Mouse (Mus musculus): ENCODE data around the gene Adamts17. TPM values are rescaled to one million over a fixed set of nuclear protein-coding genes. Genes with fewer than 3 reads are reported as not detected.

Adamts17 gene
- polyA plus RNA-seq, 1 experiment: 6.8 TPM

GRCm38 (mm10) chr7:67019937-67020336, 180.4 kb downstream of the Adamts17 start:
- TF ChIP-seq CTCF (IDR thresholded peaks at IDR 0.05; ENCODE audit: control insufficient read depth, insufficient read depth, insufficient replicate concordance, low read depth, low read length): no peak
- TF ChIP-seq POLR2A (IDR thresholded peaks at IDR 0.05; ENCODE audit: control insufficient read depth, low read depth, low read length): no peak
- H3K27me3 ChIP-seq (ENCODE audit: control insufficient read depth, insufficient read depth, low read length): no peaks in the 10 kb centered on the region
- no peak overlapping the region for H3K4me3 ChIP-seq (ENCODE audit: control insufficient read depth, low read depth, low read length)
- no peak overlapping the region for H3K27ac ChIP-seq (ENCODE audit: control insufficient read depth, insufficient read depth, low read depth, low read length)
- no peaks in the 10 kb centered on the region for H3K36me3 ChIP-seq (ENCODE audit: control insufficient read depth, insufficient read depth, low read length)
- no peaks in the 10 kb centered on the region for H3K4me1 ChIP-seq (ENCODE audit: control insufficient read depth, insufficient read depth, low read length)

- no peak overlapping the region for H3K27ac ChIP-seq (ENCODE audit: control insufficient read depth, insufficient read depth, low read depth, low read length)
- TF ChIP-seq POLR2A (IDR thresholded peaks at IDR 0.05; ENCODE audit: control insufficient read depth, low read depth, low read length) (no peak), CTCF (IDR thresholded peaks at IDR 0.05; ENCODE audit: control insufficient read depth, insufficient read depth, insufficient replicate concordance, low read depth, low read length) (no peak)
- H3K36me3 ChIP-seq (ENCODE audit: control insufficient read depth, insufficient read depth, low read length): no peaks in the 10 kb centered on the region
- no peak overlapping the region for H3K4me3 ChIP-seq (ENCODE audit: control insufficient read depth, low read depth, low read length)
- no peaks in the 10 kb centered on the region for H3K27me3 ChIP-seq (ENCODE audit: control insufficient read depth, insufficient read depth, low read length)
- H3K4me1 ChIP-seq (ENCODE audit: control insufficient read depth, insufficient read depth, low read length): no peaks in the 10 kb centered on the region
Measured at GRCm38 (mm10) chr7:67026114-67027070, 186.9 kb downstream of the Adamts17 start.

GRCm38 (mm10) chr7:67027216-67027615, 187.7 kb downstream of the Adamts17 start:
- no peaks in the 10 kb centered on the region for H3K36me3 ChIP-seq (ENCODE audit: control insufficient read depth, insufficient read depth, low read length)
- H3K4me1 ChIP-seq (ENCODE audit: control insufficient read depth, insufficient read depth, low read length): no peaks in the 10 kb centered on the region
- H3K4me3 ChIP-seq (ENCODE audit: control insufficient read depth, low read depth, low read length): no peak overlapping the region
- TF ChIP-seq CTCF (IDR thresholded peaks at IDR 0.05; ENCODE audit: control insufficient read depth, insufficient read depth, insufficient replicate concordance, low read depth, low read length) (no peak), POLR2A (IDR thresholded peaks at IDR 0.05; ENCODE audit: control insufficient read depth, low read depth, low read length) (no peak)
- no peak overlapping the region for H3K27ac ChIP-seq (ENCODE audit: control insufficient read depth, insufficient read depth, low read depth, low read length)
- no peaks in the 10 kb centered on the region for H3K27me3 ChIP-seq (ENCODE audit: control insufficient read depth, insufficient read depth, low read length)

GRCm38 (mm10) chr7:67027696-67028095, 188.2 kb downstream of the Adamts17 start:
- Histone ChIP-seq H3K4me3 (ENCODE audit: control insufficient read depth, low read depth, low read length) (no peak overlapping the region), H3K27me3 (ENCODE audit: control insufficient read depth, insufficient read depth, low read length) (no peaks in the 10 kb centered on the region), H3K36me3 (ENCODE audit: control insufficient read depth, insufficient read depth, low read length) (no peaks in the 10 kb centered on the region), H3K27ac (ENCODE audit: control insufficient read depth, insufficient read depth, low read depth, low read length) (no peak overlapping the region), H3K4me1 (ENCODE audit: control insufficient read depth, insufficient read depth, low read length) (no peaks in the 10 kb centered on the region)
- TF ChIP-seq POLR2A (IDR thresholded peaks at IDR 0.05; ENCODE audit: control insufficient read depth, low read depth, low read length): no peak
- no peak for TF ChIP-seq CTCF (IDR thresholded peaks at IDR 0.05; ENCODE audit: control insufficient read depth, insufficient read depth, insufficient replicate concordance, low read depth, low read length)

GRCm38 (mm10) chr7:67028902-67029301, 189.4 kb downstream of the Adamts17 start:
- Histone ChIP-seq H3K4me1 (ENCODE audit: control insufficient read depth, insufficient read depth, low read length) (no peaks in the 10 kb centered on the region), H3K27me3 (ENCODE audit: control insufficient read depth, insufficient read depth, low read length) (no peaks in the 10 kb centered on the region), H3K36me3 (ENCODE audit: control insufficient read depth, insufficient read depth, low read length) (no peaks in the 10 kb centered on the region), H3K4me3 (ENCODE audit: control insufficient read depth, low read depth, low read length) (no peak overlapping the region), H3K27ac (ENCODE audit: control insufficient read depth, insufficient read depth, low read depth, low read length) (no peak overlapping the region)
- TF ChIP-seq CTCF (IDR thresholded peaks at IDR 0.05; ENCODE audit: control insufficient read depth, insufficient read depth, insufficient replicate concordance, low read depth, low read length) (no peak), POLR2A (IDR thresholded peaks at IDR 0.05; ENCODE audit: control insufficient read depth, low read depth, low read length) (no peak)

- H3K27ac ChIP-seq (ENCODE audit: control insufficient read depth, insufficient read depth, low read depth, low read length): no peak overlapping the region
- TF ChIP-seq POLR2A (IDR thresholded peaks at IDR 0.05; ENCODE audit: control insufficient read depth, low read depth, low read length): no peak
- TF ChIP-seq CTCF (IDR thresholded peaks at IDR 0.05; ENCODE audit: control insufficient read depth, insufficient read depth, insufficient replicate concordance, low read depth, low read length): no peak
- H3K4me3 ChIP-seq (ENCODE audit: control insufficient read depth, low read depth, low read length): no peak overlapping the region
- no peaks in the 10 kb centered on the region for H3K4me1 ChIP-seq (ENCODE audit: control insufficient read depth, insufficient read depth, low read length)
- H3K36me3 ChIP-seq (ENCODE audit: control insufficient read depth, insufficient read depth, low read length): no peaks in the 10 kb centered on the region
- H3K27me3 ChIP-seq (ENCODE audit: control insufficient read depth, insufficient read depth, low read length): no peaks in the 10 kb centered on the region
Measured at GRCm38 (mm10) chr7:67029481-67029880, 189.9 kb downstream of the Adamts17 start.

GRCm38 (mm10) chr7:67031284-67031683, 191.7 kb downstream of the Adamts17 start:
- H3K4me3 ChIP-seq (ENCODE audit: control insufficient read depth, low read depth, low read length): no peak overlapping the region
- no peaks in the 10 kb centered on the region for H3K36me3 ChIP-seq (ENCODE audit: control insufficient read depth, insufficient read depth, low read length)
- no peak for TF ChIP-seq CTCF (IDR thresholded peaks at IDR 0.05; ENCODE audit: control insufficient read depth, insufficient read depth, insufficient replicate concordance, low read depth, low read length)
- no peak for TF ChIP-seq POLR2A (IDR thresholded peaks at IDR 0.05; ENCODE audit: control insufficient read depth, low read depth, low read length)
- no peak overlapping the region for H3K27ac ChIP-seq (ENCODE audit: control insufficient read depth, insufficient read depth, low read depth, low read length)
- H3K4me1 ChIP-seq (ENCODE audit: control insufficient read depth, insufficient read depth, low read length): no peaks in the 10 kb centered on the region
- no peaks in the 10 kb centered on the region for H3K27me3 ChIP-seq (ENCODE audit: control insufficient read depth, insufficient read depth, low read length)
